Mouse (Mus musculus) midbrain, postnatal 0 days (tissue): ENCODE measurements at regions not wholly inside any gene's neighbourhood (a gene's known extent, or its start where the extent isn't known, plus 50 kb on each side); places are given as distances from the start of the nearest gene placed in this dataset.

ENCODE experiments used
- ATAC-seq: fragments of 200-750 bp; cut with Nextera tagmentation; 2 replicates; pipeline ENCODE4 v1.8.0; 2017; ENCODE audit warnings: moderate number of reproducible peaks, mild to moderate bottlenecking, moderate TSS enrichment, moderate library complexity; ENCODE audit not compliant: low FRiP score
- DNase-seq: peaks from one replicate; pipeline ENCODE4 v3.0.0-alpha.2; 2015; ENCODE audit warnings: low spot score
- H3K27ac ChIP-seq: fragments of 300-500 bp; sonication (generic); 2 replicates; pipeline ENCODE4 v1.5.1; 2014; ENCODE audit warnings: low read depth, mild to moderate bottlenecking, low read length, mixed read lengths
- H3K27me3 ChIP-seq: fragments of 300-500 bp; sonication (generic); 2 replicates; pipeline ENCODE4 v1.6.1; 2014; ENCODE audit warnings: low read length, control low read depth, mixed read lengths; ENCODE audit not compliant: insufficient read depth
- H3K36me3 ChIP-seq: fragments of 300-500 bp; sonication (generic); 2 replicates; pipeline ENCODE4 v1.6.1; 2014; ENCODE audit warnings: low read length, control low read depth, mixed read lengths; ENCODE audit not compliant: insufficient read depth
- H3K4me1 ChIP-seq: fragments of 300-500 bp; sonication (generic); 2 replicates; pipeline ENCODE4 v1.6.1; 2014; ENCODE audit warnings: mild to moderate bottlenecking, control low read depth, antibody characterized with exemption, low read length, mixed read lengths; ENCODE audit not compliant: insufficient read depth
- H3K4me2 ChIP-seq: fragments of 300-500 bp; sonication (generic); 2 replicates; pipeline ENCODE4 v1.6.1; 2014; ENCODE audit warnings: low read depth, mild to moderate bottlenecking, low read length, mixed read lengths; ENCODE audit not compliant: poor library complexity, severe bottlenecking
- H3K4me3 ChIP-seq: fragments of 300-500 bp; sonication (generic); 2 replicates; pipeline ENCODE4 v1.5.1; 2014; ENCODE audit warnings: low read depth, mild to moderate bottlenecking, low read length, moderate library complexity
- H3K9ac ChIP-seq: fragments of 300-500 bp; sonication (generic); replicated peaks from 2 replicates; pipeline ENCODE4 v1.6.1; 2014; ENCODE audit warnings: mild to moderate bottlenecking, low read length, moderate library complexity, mixed read lengths; ENCODE audit not compliant: poor library complexity, severe bottlenecking
- H3K9me3 ChIP-seq: fragments of 300-500 bp; sonication (generic); 2 replicates; pipeline ENCODE4 v1.6.1; 2016; ENCODE audit warnings: low read length, control low read depth
- CTCF ChIP-seq: IDR thresholded peaks from 2 replicates; pipeline ENCODE4 v1.5.1; 2016; ENCODE audit warnings: antibody characterized with exemption, mild to moderate bottlenecking
- WGBS: fragments of 180-500 bp; shearing (Covaris S2); extraction: QIAGEN DNeasy Blood & Tissue Kit; methylation state at CpG from one replicate; pipeline ENCODE4 v1.1.7; 2014; 5-methylcytosine and 5-hydroxymethylcytosine counted together

DNA sequence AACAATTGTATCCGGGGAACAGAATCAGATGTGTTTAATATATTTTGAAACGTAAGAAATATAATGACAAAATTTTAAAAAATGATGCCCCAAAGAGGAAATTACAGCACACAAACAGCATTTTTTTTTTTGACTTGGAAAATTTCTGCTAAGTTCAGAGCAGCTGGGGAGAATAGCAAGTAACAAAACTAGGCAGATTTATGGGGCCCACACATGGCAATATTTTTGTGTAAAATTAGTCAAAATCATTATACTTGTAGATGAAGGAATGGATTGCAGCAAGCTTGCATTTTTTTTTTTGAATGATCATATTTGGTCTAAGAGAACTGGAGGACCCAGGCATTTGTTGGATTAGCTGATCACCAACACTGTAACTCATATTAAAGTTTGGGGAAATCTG lies 189.4 kb downstream of the Map2k6 start:
- H3K4me1 ChIP-seq: no peaks in the 10 kb centered on the region
- no peak overlapping the region for H3K27ac ChIP-seq
- H3K4me2 ChIP-seq: no peak overlapping the region
- no peak overlapping the region for H3K9ac ChIP-seq
- ATAC-seq: no peak
- H3K36me3 ChIP-seq: no peaks in the 10 kb centered on the region
- no peak for TF ChIP-seq CTCF
- H3K9me3 ChIP-seq: no peaks in the 10 kb centered on the region
- H3K27me3 ChIP-seq: no peaks in the 10 kb centered on the region
- WGBS: 73% methylated on average over 2 of the region's 2 CpGs
- H3K4me3 ChIP-seq: no peak overlapping the region
- no peak for DNase-seq

DNA sequence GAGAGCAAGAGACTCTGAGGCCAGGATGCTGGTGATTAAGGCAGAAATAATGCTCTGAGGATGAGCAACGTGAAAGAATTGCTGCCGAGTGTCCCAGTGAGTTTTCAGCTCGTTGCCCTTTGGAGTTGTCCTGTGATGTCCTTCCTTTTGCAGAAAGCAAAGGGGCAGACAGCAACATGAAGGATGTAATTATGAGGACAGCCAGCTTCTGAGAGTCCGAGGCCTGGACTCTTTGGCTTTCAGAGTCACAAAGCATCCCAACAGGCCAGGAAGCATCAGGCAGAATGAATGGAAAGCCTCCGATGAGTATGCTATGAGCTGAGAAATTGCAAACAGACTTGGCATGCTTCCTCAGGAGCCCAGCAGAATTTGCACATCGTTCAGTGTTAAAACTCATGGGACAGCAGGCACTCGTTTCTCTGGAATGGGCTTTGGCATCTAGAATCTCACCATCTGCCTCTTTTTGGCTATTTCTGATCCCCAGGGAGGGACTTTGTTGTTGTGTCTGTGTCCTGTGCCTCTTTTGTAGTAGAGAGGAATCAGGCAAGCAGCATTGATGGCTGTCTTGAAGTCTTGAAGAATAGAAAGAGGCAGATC lies 196.4 kb downstream of the Map2k6 start:
- H3K9ac ChIP-seq: no peak overlapping the region
- no peaks in the 10 kb centered on the region for H3K9me3 ChIP-seq
- H3K4me2 ChIP-seq: no peak overlapping the region
- no peak overlapping the region for H3K27ac ChIP-seq
- ATAC-seq (no peak), DNase-seq (peak; percentile 78)
- H3K27me3 ChIP-seq: no peaks in the 10 kb centered on the region
- no peak overlapping the region for H3K4me3 ChIP-seq
- TF ChIP-seq CTCF: no peak
- H3K36me3 ChIP-seq: no peaks in the 10 kb centered on the region
- no peaks in the 10 kb centered on the region for H3K4me1 ChIP-seq
- WGBS: 66% methylated on average over 7 of the region's 7 CpGs

DNA sequence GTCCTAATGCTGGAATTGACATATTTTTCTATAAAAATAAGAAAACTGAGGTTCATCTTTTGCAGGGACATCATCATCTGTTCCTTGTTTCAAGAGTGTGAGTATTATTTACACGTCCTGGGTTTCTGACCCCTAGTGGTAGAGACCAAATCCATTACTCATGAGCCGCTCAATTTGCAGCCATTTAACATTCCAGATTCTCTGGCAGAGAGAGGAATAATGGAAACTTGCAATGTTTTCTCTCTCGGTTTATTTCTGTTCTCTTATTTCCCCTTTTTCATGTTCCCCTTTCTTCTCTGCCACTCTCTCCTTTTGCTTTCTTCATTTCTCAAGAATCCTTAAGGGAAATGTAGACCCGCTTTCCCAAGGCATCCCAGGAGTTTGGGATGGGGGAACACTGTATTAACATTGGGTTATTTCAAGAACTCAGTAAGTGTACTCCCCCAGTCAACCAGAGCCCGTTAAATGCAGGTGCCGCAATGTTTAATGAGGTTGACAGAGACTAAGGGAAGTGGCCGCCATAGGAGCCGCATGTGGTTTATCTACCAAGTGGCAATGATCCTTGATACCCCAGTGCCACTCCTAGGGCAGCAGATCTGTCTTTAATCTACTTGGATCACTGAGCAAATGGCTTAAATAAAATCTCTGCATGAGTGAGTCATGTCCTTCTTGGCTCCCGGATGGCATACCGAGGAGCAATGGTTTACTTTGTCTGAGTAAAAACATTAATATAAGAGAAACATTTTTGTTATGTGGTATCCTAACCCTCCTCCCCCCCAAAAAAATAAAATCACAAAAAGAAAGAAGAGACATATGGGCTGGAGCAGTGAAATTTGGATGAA lies 206.3 kb downstream of the Map2k6 start:
- 80% methylated on average over 10 of the region's 10 CpGs for WGBS
- no peak for ATAC-seq
- no peak for TF ChIP-seq CTCF
- H3K36me3 ChIP-seq: no peaks in the 10 kb centered on the region
- H3K4me3 ChIP-seq: no peak overlapping the region
- H3K27me3 ChIP-seq: no peaks in the 10 kb centered on the region
- no peak overlapping the region for H3K4me2 ChIP-seq
- no peak overlapping the region for H3K27ac ChIP-seq
- no peak for DNase-seq
- H3K9me3 ChIP-seq: no peaks in the 10 kb centered on the region
- H3K9ac ChIP-seq: no peak overlapping the region
- H3K4me1 ChIP-seq: no peaks in the 10 kb centered on the region

DNA sequence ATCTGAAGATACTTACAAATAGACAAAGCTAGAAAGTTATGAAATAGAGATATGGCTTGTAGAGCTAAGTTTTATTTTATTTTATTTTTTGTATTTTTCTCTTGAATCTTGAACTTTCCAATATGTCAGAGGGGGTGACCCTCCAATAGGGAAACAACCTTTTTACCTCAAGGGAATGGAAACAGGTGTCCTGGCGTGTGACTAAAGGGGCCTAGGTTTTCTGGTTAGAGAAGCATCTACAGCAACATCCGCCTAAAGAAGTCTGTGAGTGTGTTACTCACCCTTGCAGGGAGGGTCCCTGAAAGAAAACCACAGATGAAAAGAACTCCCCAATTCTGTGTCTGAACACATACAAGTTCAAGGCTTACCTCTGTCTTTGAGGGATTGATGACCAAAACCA lies 210.4 kb downstream of the Map2k6 start:
- H3K4me1 ChIP-seq: no peaks in the 10 kb centered on the region
- no peak for TF ChIP-seq CTCF
- no peak overlapping the region for H3K4me3 ChIP-seq
- H3K36me3 ChIP-seq: no peaks in the 10 kb centered on the region
- no peak for ATAC-seq
- 94% methylated on average over 2 of the region's 2 CpGs for WGBS
- no peaks in the 10 kb centered on the region for H3K27me3 ChIP-seq
- DNase-seq: no peak
- no peak overlapping the region for H3K27ac ChIP-seq
- H3K4me2 ChIP-seq: no peak overlapping the region
- no peak overlapping the region for H3K9ac ChIP-seq
- no peaks in the 10 kb centered on the region for H3K9me3 ChIP-seq

DNA sequence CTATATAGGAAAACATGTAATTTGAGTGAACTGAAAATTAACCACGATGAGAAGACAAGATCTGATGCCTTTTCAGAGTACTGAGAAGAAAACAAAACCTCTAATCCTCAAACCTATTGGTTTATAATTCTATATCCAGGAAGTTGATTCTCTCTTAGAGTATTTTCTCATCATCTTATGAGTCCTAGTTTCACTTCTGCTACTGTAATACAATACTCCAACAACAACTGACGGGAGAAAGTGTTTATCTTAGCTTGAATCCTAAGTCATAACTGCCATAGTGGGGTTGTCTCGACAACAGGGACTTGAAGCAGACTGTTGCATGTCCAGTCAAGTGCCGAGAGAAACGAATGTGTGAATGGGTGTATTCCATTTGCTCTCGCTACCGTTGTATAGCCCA lies 211.9 kb downstream of the Map2k6 start:
- 81% methylated on average over 7 of the region's 7 CpGs for WGBS
- Histone ChIP-seq H3K4me1 (no peaks in the 10 kb centered on the region), H3K36me3 (no peaks in the 10 kb centered on the region), H3K27ac (no peak overlapping the region), H3K9ac (no peak overlapping the region), H3K27me3 (no peaks in the 10 kb centered on the region), H3K9me3 (no peaks in the 10 kb centered on the region), H3K4me3 (no peak overlapping the region), H3K4me2 (no peak overlapping the region)
- TF ChIP-seq CTCF: no peak
- DNase-seq: no peak
- no peak for ATAC-seq

DNA sequence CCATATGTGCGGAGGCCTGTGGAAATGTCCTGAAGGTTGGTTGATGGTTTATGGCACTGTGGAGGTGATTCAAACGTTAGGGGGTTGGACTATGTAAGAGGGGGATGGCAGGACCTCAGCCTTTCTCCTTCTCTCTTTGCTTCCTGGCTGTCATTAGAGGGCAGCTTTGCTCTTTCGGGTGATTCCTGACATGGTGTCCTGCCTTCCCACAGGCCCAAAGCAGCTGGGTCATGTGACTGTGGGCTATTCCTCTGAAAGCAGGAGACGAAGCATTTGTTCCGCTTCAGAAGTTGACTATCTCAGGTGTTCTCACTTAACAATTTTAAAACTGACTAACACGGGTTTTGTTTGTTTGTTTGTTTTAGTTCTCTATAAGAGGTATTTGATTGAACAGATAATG lies 233.1 kb downstream of the Map2k6 start:
- H3K27me3 ChIP-seq: no peaks in the 10 kb centered on the region
- H3K27ac ChIP-seq: no peak overlapping the region
- TF ChIP-seq CTCF: no peak
- no peak overlapping the region for H3K9ac ChIP-seq
- no peaks in the 10 kb centered on the region for H3K36me3 ChIP-seq
- WGBS: 75% methylated on average over 6 of the region's 6 CpGs
- ATAC-seq: no peak
- no peaks in the 10 kb centered on the region for H3K4me1 ChIP-seq
- DNase-seq: no peak
- H3K4me2 ChIP-seq: no peak overlapping the region
- H3K4me3 ChIP-seq: no peak overlapping the region
- no peaks in the 10 kb centered on the region for H3K9me3 ChIP-seq
